Mouse (Mus musculus) limb, embryonic 11.5 days (tissue): ENCODE data around the gene Zc3h12c. TPM values are rescaled to one million over a fixed set of nuclear protein-coding genes. Genes with fewer than 3 reads are reported as not detected.

ENCODE experiments used
- ATAC-seq: fragments of 200-750 bp; cut with Nextera tagmentation; 2 replicates; pipeline ENCODE4 v1.8.0; 2017; ENCODE audit warnings: low read depth; ENCODE audit not compliant: insufficient number of reproducible peaks, low FRiP score, low TSS enrichment
- DNase-seq: peaks from one replicate; pipeline ENCODE4 v3.0.0-alpha.2; 2015; ENCODE audit warnings: low spot score
- H3K27ac ChIP-seq: fragments of 300-500 bp; sonication (generic); replicated peaks from 2 replicates; pipeline ENCODE4 v1.5.1; 2014; ENCODE audit warnings: low read depth, mild to moderate bottlenecking, low read length
- H3K27me3 ChIP-seq: fragments of 300-500 bp; sonication (generic); 2 replicates; pipeline ENCODE4 v1.6.1; 2014; ENCODE audit warnings: mild to moderate bottlenecking, low read length, mixed read lengths; ENCODE audit not compliant: control insufficient read depth, insufficient read depth
- H3K36me3 ChIP-seq: fragments of 300-500 bp; sonication (generic); 2 replicates; pipeline ENCODE4 v1.6.1; 2014; ENCODE audit warnings: mild to moderate bottlenecking, low read length, moderate library complexity, mixed read lengths; ENCODE audit not compliant: control insufficient read depth, insufficient read depth
- H3K4me1 ChIP-seq: fragments of 300-500 bp; sonication (generic); 2 replicates; pipeline ENCODE4 v1.6.1; 2014; ENCODE audit warnings: low read length, mixed read lengths; ENCODE audit not compliant: control insufficient read depth, insufficient read depth
- H3K4me2 ChIP-seq: fragments of 300-500 bp; sonication (generic); 2 replicates; pipeline ENCODE4 v1.6.1; 2014; ENCODE audit warnings: low read depth, mild to moderate bottlenecking, moderate library complexity; ENCODE audit not compliant: severe bottlenecking
- H3K4me3 ChIP-seq: fragments of 300-500 bp; sonication (generic); 2 replicates; pipeline ENCODE4 v1.5.1; 2014; ENCODE audit warnings: low read depth, low read length
- H3K9ac ChIP-seq: fragments of 300-500 bp; sonication (generic); 2 replicates; pipeline ENCODE4 v1.6.1; 2014; ENCODE audit warnings: mild to moderate bottlenecking, low read length
- H3K9me3 ChIP-seq: fragments of 300-500 bp; sonication (generic); 2 replicates; pipeline ENCODE4 v1.6.1; 2016; ENCODE audit warnings: low read length; ENCODE audit not compliant: control insufficient read depth
- WGBS: fragments of 180-500 bp; shearing (Covaris S2); extraction: QIAGEN DNeasy Blood & Tissue Kit; methylation state at CpG from one replicate; pipeline ENCODE4 v1.1.7; 2014; 5-methylcytosine and 5-hydroxymethylcytosine counted together
- polyA plus RNA-seq: library from polyadenylated mRNA; unstranded; fragments of >200 nt; fragmentation: Nextera tagmentation; extraction: Ambion mirVana; gene quantifications from 2 replicates; pipeline ENCODE4 v1.2.1, GENCODE M21; 2014

The Zc3h12c gene
- polyA plus RNA-seq, 1 experiment from 2014 or later, result 4.4 TPM

DNA sequence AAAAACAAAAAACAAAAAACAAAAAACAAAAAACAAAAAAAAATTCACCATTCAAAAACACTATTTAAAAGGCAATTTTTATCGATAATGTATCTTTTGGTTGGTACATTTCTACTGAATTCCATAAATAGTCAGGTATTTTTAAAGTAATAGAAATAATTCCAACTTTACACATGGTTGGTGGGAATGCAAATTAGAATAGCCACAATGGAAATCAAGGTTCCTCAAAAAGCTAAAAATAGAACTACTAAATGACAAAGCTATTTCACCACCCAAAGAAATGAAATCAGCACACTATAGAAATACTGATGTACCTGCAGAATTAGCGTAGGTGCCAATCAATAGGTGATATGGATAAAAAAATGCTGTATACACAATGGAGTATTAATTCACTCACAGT is 5.6 kb upstream of the Zc3h12c start:
- 91% methylated on average over 2 of the region's 2 CpGs for WGBS

DNA sequence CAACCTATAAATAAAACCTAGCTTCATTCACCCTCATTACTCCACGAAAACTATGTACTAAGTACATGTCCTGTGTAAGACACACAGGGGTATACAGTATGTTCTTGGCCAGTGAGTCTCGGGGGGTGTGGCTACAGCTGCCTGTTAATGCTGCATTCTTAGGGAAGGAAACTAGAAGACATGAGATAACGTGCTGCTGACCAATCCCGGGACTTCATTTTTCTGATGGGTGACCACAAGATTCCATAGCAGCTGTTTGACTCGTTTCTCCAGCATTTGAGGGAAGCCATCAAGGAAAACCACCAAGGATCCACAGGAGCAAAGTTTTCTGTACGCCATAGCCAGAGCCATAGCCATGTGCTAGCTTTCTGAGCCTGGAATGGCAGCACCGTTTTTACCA is 4.2 kb upstream of the Zc3h12c start:
- H3K36me3 ChIP-seq, result no peaks in the 10 kb centered on the region
- 70% methylated on average over 7 of the region's 7 CpGs for WGBS
- H3K9ac ChIP-seq, result no peak overlapping the region
- ATAC-seq, result no peak
- DNase-seq, result no peak
- H3K9me3 ChIP-seq, result no peaks in the 10 kb centered on the region
- H3K4me3 ChIP-seq, result no peak overlapping the region
- H3K27me3 ChIP-seq, result no peaks in the 10 kb centered on the region
- no peak overlapping the region for H3K4me2 ChIP-seq
- H3K27ac ChIP-seq, result no peak overlapping the region
- 0 out of 2 replicates have a peak, but pooled peaks cover 5% of the 10 kb centered on the region for H3K4me1 ChIP-seq

More for the DNA sequence above, 5.6 kb upstream of the Zc3h12c start:
- ATAC-seq (no peak), DNase-seq (no peak)
- H3K36me3 ChIP-seq, result no peaks in the 10 kb centered on the region
- H3K9me3 ChIP-seq, result no peaks in the 10 kb centered on the region
- no peak overlapping the region for H3K9ac ChIP-seq
- H3K4me2 ChIP-seq, result no peak overlapping the region
- H3K27me3 ChIP-seq, result no peaks in the 10 kb centered on the region
- H3K4me3 ChIP-seq, result no peak overlapping the region
- no peak overlapping the region for H3K27ac ChIP-seq
- H3K4me1 ChIP-seq, result 0 out of 2 replicates have a peak, but pooled peaks cover 3% of the 10 kb centered on the region

DNA sequence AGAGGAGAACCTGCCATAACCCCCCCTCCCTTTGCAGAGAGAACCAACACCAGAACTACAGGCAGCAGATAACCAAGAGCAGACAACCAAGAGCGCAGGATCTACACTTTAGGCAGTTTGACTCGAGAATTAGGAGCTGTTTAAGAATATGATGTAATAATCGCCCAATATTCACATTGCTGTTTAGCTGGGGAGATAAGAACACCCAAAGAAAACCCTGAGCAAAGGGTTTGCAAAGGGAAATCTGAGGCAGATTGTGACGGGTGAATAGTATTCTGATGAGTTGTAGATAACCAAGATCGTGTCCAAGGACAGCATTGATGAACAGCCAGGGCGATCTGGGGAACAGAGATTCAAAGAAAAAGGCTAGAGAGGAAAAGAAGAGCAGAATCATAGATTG is 2.3 kb upstream of the Zc3h12c start:
- DNase-seq (no peak), ATAC-seq (no peak)
- H3K9ac ChIP-seq, result no peak overlapping the region
- H3K4me1 ChIP-seq, result 0 out of 2 replicates have a peak, but pooled peaks cover 5% of the 10 kb centered on the region
- H3K27me3 ChIP-seq, result no peaks in the 10 kb centered on the region
- H3K36me3 ChIP-seq, result no peaks in the 10 kb centered on the region
- no peak overlapping the region for H3K27ac ChIP-seq
- no peak overlapping the region for H3K4me2 ChIP-seq
- H3K4me3 ChIP-seq, result no peak overlapping the region
- whole genome bisulfite sequencing, result 86% methylated on average over 6 of the region's 6 CpGs
- no peaks in the 10 kb centered on the region for H3K9me3 ChIP-seq

DNA sequence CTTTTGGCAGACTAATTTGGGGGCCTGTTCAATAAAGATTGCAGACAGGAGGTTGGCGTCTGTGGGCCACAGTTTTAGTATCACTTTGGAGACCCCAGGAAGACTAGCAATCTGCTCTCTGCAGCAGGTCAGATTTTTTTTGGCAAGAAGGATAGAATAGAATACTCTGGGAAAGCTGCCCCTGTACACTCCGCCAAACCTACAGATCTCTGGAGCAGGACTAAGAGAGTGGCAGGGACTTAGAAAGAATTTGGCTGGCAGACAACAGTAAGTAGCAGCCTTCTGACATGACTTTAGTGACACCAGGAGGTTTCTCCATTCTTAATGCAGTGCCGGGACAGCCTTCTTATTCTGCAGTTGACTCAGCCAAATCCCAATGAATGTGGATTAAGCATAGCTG is 1.8 kb upstream of the Zc3h12c start:
- DNase-seq, result no peak
- Histone ChIP-seq H3K27ac (no peak overlapping the region), H3K9me3 (no peaks in the 10 kb centered on the region), H3K36me3 (no peaks in the 10 kb centered on the region), H3K9ac (no peak overlapping the region), H3K4me2 (no peak overlapping the region), H3K4me1 (0 out of 2 replicates have a peak, but pooled peaks cover 5% of the 10 kb centered on the region), H3K4me3 (no peak overlapping the region), H3K27me3 (no peaks in the 10 kb centered on the region)
- WGBS, result 86% methylated on average over 3 of the region's 3 CpGs
- no peak for ATAC-seq

DNA sequence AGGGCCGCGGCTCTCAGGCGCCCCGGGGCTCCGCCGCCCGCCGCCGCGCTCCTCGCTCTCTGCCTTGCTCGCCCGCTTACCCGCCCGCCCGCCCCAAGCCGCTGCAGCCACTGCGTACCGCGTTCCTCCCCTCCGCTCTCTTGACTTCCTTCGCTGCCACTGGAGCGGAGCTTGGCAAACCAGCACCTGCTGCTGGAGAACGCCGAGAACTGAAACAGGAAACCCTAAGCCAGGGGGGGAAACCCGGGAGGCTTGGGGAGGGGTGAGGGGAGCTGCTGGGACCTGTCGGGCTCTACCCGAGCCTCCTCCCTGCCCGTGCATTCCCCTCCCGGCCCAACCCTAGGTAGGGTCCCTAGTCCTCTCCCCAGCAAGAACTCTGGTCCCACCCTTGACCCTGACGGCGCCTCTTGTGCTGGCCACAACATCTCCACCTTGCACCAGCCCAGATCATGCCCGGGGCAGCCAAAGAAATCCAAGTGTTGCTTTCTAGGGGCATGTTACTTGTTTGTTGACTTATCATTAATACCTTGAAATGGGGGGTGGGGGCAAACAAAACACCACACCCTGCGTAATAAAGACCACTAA is 406 bp upstream of the Zc3h12c start:
- Histone ChIP-seq H3K9me3 (no peaks in the 10 kb centered on the region), H3K27ac (peak overlapping the region; percentile 85), H3K36me3 (no peaks in the 10 kb centered on the region), H3K4me1 (0 out of 2 replicates have a peak, but pooled peaks cover 5% of the 10 kb centered on the region), H3K27me3 (no peaks in the 10 kb centered on the region), H3K4me2 (peak overlapping the region; percentile 72), H3K4me3 (peak overlapping the region; percentile 77), H3K9ac (peak overlapping the region; percentile 96)
- peak; percentile 82 for ATAC-seq
- peak; percentile 89 for DNase-seq
- WGBS, result under 1% methylated on average over 29 of the region's 34 CpGs

DNA sequence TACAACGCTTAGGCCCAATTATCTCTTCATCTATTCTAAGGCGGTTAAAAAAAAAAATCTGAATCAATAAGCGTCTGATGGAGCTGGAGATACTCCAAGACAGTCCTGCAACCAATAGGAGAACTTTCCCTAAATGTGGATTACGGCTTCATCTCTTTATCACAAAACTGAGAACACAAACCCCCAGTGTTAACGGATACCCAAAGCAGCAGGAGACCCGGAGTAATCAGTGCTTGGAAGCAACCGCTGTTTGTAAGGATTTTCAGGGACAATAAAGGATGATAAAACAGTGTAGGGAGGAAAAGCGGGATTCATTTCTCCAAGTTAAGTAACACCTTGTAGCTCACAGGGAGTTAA is 888 bp downstream of the Zc3h12c start:
- Histone ChIP-seq H3K9me3 (no peaks in the 10 kb centered on the region), H3K27me3 (no peaks in the 10 kb centered on the region), H3K4me2 (peak overlapping the region; percentile 72), H3K9ac (peak overlapping the region; percentile 96), H3K4me3 (peak overlapping the region; percentile 77), H3K36me3 (no peaks in the 10 kb centered on the region), H3K4me1 (0 out of 2 replicates have a peak, but pooled peaks cover 5% of the 10 kb centered on the region), H3K27ac (peak overlapping the region; percentile 36; the same call in 1 of the 2 replicates)
- 7% methylated on average over 8 of the region's 8 CpGs for WGBS
- DNase-seq, result no peak
- ATAC-seq, result no peak

DNA sequence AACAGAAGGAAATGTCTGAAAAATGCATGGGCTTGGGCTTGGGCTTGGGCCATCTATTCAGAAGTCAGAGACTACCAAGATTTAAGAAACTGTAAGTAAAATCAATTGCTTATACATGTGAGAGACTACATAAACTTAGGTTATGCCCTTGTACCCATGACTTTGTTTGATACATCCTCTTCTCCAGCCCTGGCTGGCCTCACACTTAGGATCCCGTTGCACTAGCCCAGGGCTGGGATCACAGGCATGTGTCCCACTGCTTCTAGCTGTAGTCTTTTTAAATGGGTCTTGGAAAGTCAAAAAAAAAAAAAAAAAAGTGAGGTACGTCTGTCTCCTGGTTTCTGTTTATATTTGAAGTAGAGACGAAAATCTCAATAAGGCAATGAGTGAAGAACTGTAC is 1.3 kb downstream of the Zc3h12c start:
- ATAC-seq (no peak), DNase-seq (no peak)
- Histone ChIP-seq H3K4me3 (peak overlapping the region; percentile 77; the same call in 1 of the 2 replicates), H3K4me2 (peak overlapping the region; percentile 72; the same call in 1 of the 2 replicates), H3K27ac (no peak overlapping the region), H3K27me3 (no peaks in the 10 kb centered on the region), H3K4me1 (0 out of 2 replicates have a peak, but pooled peaks cover 5% of the 10 kb centered on the region), H3K9ac (no peak overlapping the region), H3K9me3 (no peaks in the 10 kb centered on the region), H3K36me3 (no peaks in the 10 kb centered on the region)
- WGBS, result 24% methylated on average over 3 of the region's 3 CpGs

DNA sequence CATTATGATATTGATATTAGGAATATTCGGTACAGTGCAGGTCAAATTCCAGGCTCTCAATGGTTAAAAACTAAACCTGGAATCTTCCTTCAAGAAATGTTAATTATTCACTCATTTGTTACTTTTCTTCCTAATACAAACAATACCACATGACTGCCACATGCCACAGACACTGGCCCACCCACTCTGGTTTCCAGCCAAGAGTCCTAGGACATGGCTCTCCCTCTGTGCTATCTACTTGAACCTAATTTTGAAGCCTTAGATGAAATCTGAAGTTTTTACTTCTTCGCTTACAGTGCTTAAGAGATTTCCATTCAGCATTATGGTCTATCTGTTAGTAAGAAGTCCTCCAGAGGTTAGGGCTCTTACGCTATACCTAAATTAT is 2.7 kb downstream of the Zc3h12c start:
- Histone ChIP-seq H3K9ac (no peak overlapping the region), H3K27me3 (no peaks in the 10 kb centered on the region), H3K4me1 (0 out of 2 replicates have a peak, but pooled peaks cover 5% of the 10 kb centered on the region), H3K9me3 (no peaks in the 10 kb centered on the region; the same call in 1 of the 2 replicates), H3K27ac (no peak overlapping the region), H3K4me2 (no peak overlapping the region), H3K4me3 (no peak overlapping the region), H3K36me3 (no peaks in the 10 kb centered on the region)
- WGBS, result 93% methylated on average over 3 of the region's 3 CpGs
- DNase-seq (no peak), ATAC-seq (no peak)
